Mouse (Mus musculus) forebrain, embryonic 10.5 days (tissue): ENCODE results near the gene Osbp2. TPM values are rescaled to one million over a fixed set of nuclear protein-coding genes. Genes with fewer than 3 reads are reported as not detected.

Experiments used
- DNase-seq: peaks from one replicate; pipeline ENCODE4 v3.0.0-alpha.2; 2017; ENCODE audit warnings: low spot score; ENCODE audit errors: extremely low spot score
- H3K27ac ChIP-seq: fragments of 300-500 bp; sonication (generic); 2 replicates; pipeline ENCODE4 v1.5.1; 2016; ENCODE audit warnings: mild to moderate bottlenecking
- H3K27me3 ChIP-seq: fragments of 300-500 bp; sonication (generic); 2 replicates; pipeline ENCODE4 v1.6.1; 2016; ENCODE audit warnings: mild to moderate bottlenecking; ENCODE audit not compliant: poor library complexity, severe bottlenecking
- H3K36me3 ChIP-seq: fragments of 300-500 bp; sonication (generic); replicated peaks from 2 replicates; pipeline ENCODE4 v1.6.1; 2016; ENCODE audit warnings: mild to moderate bottlenecking, moderate library complexity
- H3K4me1 ChIP-seq: fragments of 300-500 bp; sonication (generic); 2 replicates; pipeline ENCODE4 v1.6.1; 2016
- H3K4me3 ChIP-seq: fragments of 300-500 bp; sonication (generic); 2 replicates; pipeline ENCODE4 v1.5.1; 2016; ENCODE audit warnings: mild to moderate bottlenecking, moderate library complexity
- H3K9me3 ChIP-seq: fragments of 300-500 bp; sonication (generic); 2 replicates; pipeline ENCODE4 v1.6.1; 2016; ENCODE audit warnings: mild to moderate bottlenecking, moderate library complexity
- WGBS: fragments of 180-500 bp; shearing (Covaris S2); methylation state at CpG from one replicate; pipeline ENCODE4 v1.1.7; 2016; 5-methylcytosine and 5-hydroxymethylcytosine counted together
- polyA plus RNA-seq: library from polyadenylated mRNA; unstranded; fragments of >200 nt; fragmentation: Nextera tagmentation; extraction: Ambion mirVana; gene quantifications from 2 replicates; pipeline ENCODE4 v1.2.1, GENCODE M21; 2016

Osbp2 gene
- polyA plus RNA-seq, 1 experiment from 2014 or later = 0.89 TPM

DNA sequence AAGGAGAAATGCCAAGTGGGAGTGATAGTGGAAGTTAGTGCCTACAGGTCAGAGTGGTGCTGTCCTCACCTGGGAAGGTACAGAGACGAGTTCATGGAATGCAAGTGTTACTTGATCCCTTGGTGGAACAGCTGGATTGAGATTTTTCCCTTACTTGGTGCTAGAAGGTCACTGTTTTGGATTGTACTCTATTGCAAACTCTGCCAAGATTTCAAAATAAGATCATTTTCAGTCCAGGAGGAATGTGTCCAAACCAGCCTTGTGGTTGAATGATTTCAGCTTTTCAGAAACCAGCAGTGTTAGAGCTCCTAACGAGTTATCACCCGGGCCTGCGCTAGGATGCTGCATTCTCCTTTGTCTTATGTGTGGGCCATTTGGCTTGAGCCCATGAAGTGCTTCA lies 189.2 kb downstream of the Osbp2 start:
- H3K27ac ChIP-seq = no peak overlapping the region
- no peaks in the 10 kb centered on the region for H3K9me3 ChIP-seq
- 88% methylated on average over 4 of the region's 4 CpGs for WGBS
- no peaks in the 10 kb centered on the region for H3K27me3 ChIP-seq
- DNase-seq = no peak
- no peak overlapping the region for H3K4me3 ChIP-seq
- H3K36me3 ChIP-seq = peaks cover 100% of the 10 kb centered on the region
- H3K4me1 ChIP-seq = no peaks in the 10 kb centered on the region

DNA sequence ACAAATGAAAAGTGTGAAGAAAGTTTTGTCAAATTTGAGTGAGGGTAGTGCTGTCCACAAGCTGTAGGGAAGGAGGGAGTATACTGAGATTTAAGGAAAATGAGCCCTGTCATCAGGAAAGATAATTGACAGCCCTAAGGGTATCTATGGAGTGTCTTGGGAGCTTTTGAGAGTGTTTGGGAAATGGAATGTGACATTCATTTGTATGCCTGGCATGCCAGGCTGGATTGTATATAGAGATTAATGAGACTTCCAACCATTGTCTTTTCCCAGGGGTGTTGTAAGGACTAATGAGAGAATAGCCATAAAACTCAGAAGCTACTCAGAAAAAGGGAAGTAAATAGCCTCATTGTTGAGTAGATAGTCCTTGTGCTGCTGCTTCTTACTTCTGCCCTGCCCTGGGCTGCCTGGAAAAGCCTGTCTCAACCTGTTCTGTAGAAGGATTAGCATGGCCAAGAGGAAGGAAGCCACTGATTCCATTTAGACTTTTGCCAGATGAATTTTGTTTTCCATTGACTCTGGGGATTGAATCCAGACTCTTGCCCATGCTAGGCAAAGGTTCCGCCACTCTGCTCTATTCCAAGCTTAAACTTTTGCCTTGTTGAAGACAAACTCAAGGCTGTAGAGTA lies 192.6 kb downstream of the Osbp2 start:
- WGBS = 93% methylated on average over 1 of the region's 1 CpGs
- H3K4me1 ChIP-seq = no peaks in the 10 kb centered on the region
- H3K27me3 ChIP-seq = no peaks in the 10 kb centered on the region
- peaks cover 100% of the 10 kb centered on the region for H3K36me3 ChIP-seq
- no peak overlapping the region for H3K27ac ChIP-seq
- DNase-seq = no peak
- H3K4me3 ChIP-seq = no peak overlapping the region
- no peaks in the 10 kb centered on the region for H3K9me3 ChIP-seq

DNA sequence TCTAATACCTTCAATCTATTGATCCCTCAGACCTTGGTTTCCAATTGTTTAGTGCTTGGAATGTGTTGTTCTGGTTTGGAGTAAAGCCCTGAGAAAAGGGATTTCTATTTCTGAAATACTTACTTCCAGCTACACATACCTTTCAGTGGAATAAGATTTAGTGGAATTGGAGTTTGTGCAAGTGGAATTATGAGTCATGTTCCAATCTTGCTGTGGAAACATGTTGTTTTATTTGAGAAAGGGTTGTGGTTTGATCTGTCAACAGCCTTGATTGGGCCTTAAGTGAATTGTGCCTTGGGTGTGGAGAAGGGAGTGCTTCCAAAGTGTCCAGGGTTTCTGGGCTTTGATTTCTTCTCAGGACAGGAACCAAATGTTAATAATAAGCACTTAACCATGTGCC lies 193.9 kb downstream of the Osbp2 start:
- Histone ChIP-seq H3K9me3 (no peaks in the 10 kb centered on the region), H3K4me3 (no peak overlapping the region), H3K27ac (no peak overlapping the region), H3K4me1 (no peaks in the 10 kb centered on the region), H3K36me3 (peaks cover 97% of the 10 kb centered on the region), H3K27me3 (no peaks in the 10 kb centered on the region)
- DNase-seq = no peak

GRCm38 (mm10) chr11:3668768-3669167 lies 194.9 kb downstream of the Osbp2 start:
- peaks cover 97% of the 10 kb centered on the region for H3K36me3 ChIP-seq
- WGBS = 98% methylated on average over 2 of the region's 2 CpGs
- DNase-seq = no peak
- no peak overlapping the region for H3K27ac ChIP-seq
- H3K9me3 ChIP-seq = no peaks in the 10 kb centered on the region
- H3K4me1 ChIP-seq = no peaks in the 10 kb centered on the region
- no peak overlapping the region for H3K4me3 ChIP-seq
- no peaks in the 10 kb centered on the region for H3K27me3 ChIP-seq

GRCm38 (mm10) chr11:3667506-3667905 lies 196.2 kb downstream of the Osbp2 start:
- DNase-seq = no peak
- Histone ChIP-seq H3K27me3 (no peaks in the 10 kb centered on the region), H3K4me3 (no peak overlapping the region), H3K36me3 (peaks cover 97% of the 10 kb centered on the region), H3K4me1 (no peaks in the 10 kb centered on the region), H3K27ac (no peak overlapping the region), H3K9me3 (no peaks in the 10 kb centered on the region)
- 95% methylated on average over 3 of the region's 3 CpGs for WGBS

- Histone ChIP-seq H3K27ac (no peak overlapping the region), H3K27me3 (no peaks in the 10 kb centered on the region), H3K4me1 (no peaks in the 10 kb centered on the region), H3K36me3 (peaks cover 79% of the 10 kb centered on the region), H3K4me3 (no peak overlapping the region), H3K9me3 (no peaks in the 10 kb centered on the region)
- WGBS = 90% methylated on average over 2 of the region's 2 CpGs
- DNase-seq = no peak
Measured at GRCm38 (mm10) chr11:3661964-3662363, 201.7 kb downstream of the Osbp2 start.

Other genes starting within 250 kb of the Osbp2 start
- gene Morc2a, start 214.7 kb downstream of the Osbp2 start, polyA plus RNA-seq = 41.8 and 42.6 TPM in 2 replicates
- 1.2 and 1.7 TPM in 2 replicates for gene 4921536K21Rik, start 31.2 kb upstream of the Osbp2 start, polyA plus RNA-seq
- 18.6 and 19.6 TPM in 2 replicates for gene Dusp18, start 31.3 kb upstream of the Osbp2 start, polyA plus RNA-seq
- 4.8 and 5.1 TPM in 2 replicates for gene Slc35e4, start 50.8 kb upstream of the Osbp2 start, polyA plus RNA-seq
- gene Tcn2, start 68.3 kb upstream of the Osbp2 start, polyA plus RNA-seq = 19.4 and 21.1 TPM in 2 replicates
- gene Pes1, start 100.1 kb upstream of the Osbp2 start, polyA plus RNA-seq = 116 and 118 TPM in 2 replicates
- 0.36 TPM in 2 replicates for gene 4930556J24Rik, start 112.9 kb upstream of the Osbp2 start, polyA plus RNA-seq
- 0.16 and 0.17 TPM in 2 replicates for gene Gal3st1, start 119.7 kb upstream of the Osbp2 start, polyA plus RNA-seq
- gene Sec14l4, start 167.6 kb upstream of the Osbp2 start, polyA plus RNA-seq = not detected in 2 replicates
- gene Sec14l3, start 200.9 kb upstream of the Osbp2 start, polyA plus RNA-seq = not detected in 2 replicates
- 13.7 and 14.4 TPM in 2 replicates for gene Mtfp1, start 231.5 kb upstream of the Osbp2 start, polyA plus RNA-seq